Mouse (Mus musculus) kidney, embryonic 16.5 days (tissue): Measurements from ENCODE around the gene Doc2b. TPM values are rescaled to one million over a fixed set of nuclear protein-coding genes. Genes with fewer than 3 reads are reported as not detected.
"Not testable (repeated sequence)": the region's sequence is repeated elsewhere in the genome, so short reads cannot be mapped to it uniquely, and the experiment has no call there.

ENCODE experiments used
- ATAC-seq: fragments of 200-750 bp; cut with Nextera tagmentation; 2 replicates; pipeline ENCODE4 v1.8.0; 2017; ENCODE audit warnings: moderate TSS enrichment; ENCODE audit not compliant: low FRiP score, low TSS enrichment
- H3K27ac ChIP-seq: fragments of 300-500 bp; sonication (generic); 2 replicates; pipeline ENCODE4 v1.5.1; 2014; ENCODE audit warnings: low read length
- H3K27me3 ChIP-seq: fragments of 300-500 bp; sonication (generic); 2 replicates; pipeline ENCODE4 v1.6.1; 2014; ENCODE audit warnings: low read length, control low read depth, mixed read lengths; ENCODE audit not compliant: insufficient read depth
- H3K36me3 ChIP-seq: fragments of 300-500 bp; sonication (generic); 2 replicates; pipeline ENCODE4 v1.6.1; 2014; ENCODE audit warnings: low read length, control low read depth, mixed read lengths; ENCODE audit not compliant: insufficient read depth
- H3K4me1 ChIP-seq: fragments of 300-500 bp; sonication (generic); 2 replicates; pipeline ENCODE4 v1.6.1; 2014; ENCODE audit warnings: low read length, control low read depth, mixed read lengths; ENCODE audit not compliant: insufficient read depth
- H3K4me2 ChIP-seq: fragments of 300-500 bp; sonication (generic); replicated peaks from 2 replicates; pipeline ENCODE4 v1.6.1; 2014; ENCODE audit warnings: low read depth, low read length
- H3K4me3 ChIP-seq: fragments of 300-500 bp; sonication (generic); 2 replicates; pipeline ENCODE4 v1.5.1; 2014; ENCODE audit warnings: mild to moderate bottlenecking, low read length
- H3K9ac ChIP-seq: fragments of 300-500 bp; sonication (generic); replicated peaks from 2 replicates; pipeline ENCODE4 v1.6.1; 2014; ENCODE audit warnings: low read length
- H3K9me3 ChIP-seq: fragments of 300-500 bp; sonication (generic); 2 replicates; pipeline ENCODE4 v1.6.1; 2016; ENCODE audit warnings: low read length, control low read depth
- WGBS: fragments of 180-500 bp; shearing (Covaris S2); extraction: QIAGEN DNeasy Blood & Tissue Kit; methylation state at CpG from one replicate; pipeline ENCODE4 v1.1.7; 2014; 5-methylcytosine and 5-hydroxymethylcytosine counted together
- polyA plus RNA-seq: library from polyadenylated mRNA; unstranded; fragments of >200 nt; fragmentation: Nextera tagmentation; extraction: Ambion mirVana; gene quantifications from 2 replicates; pipeline ENCODE4 v1.2.1, GENCODE M21; 2015

The Doc2b gene
- polyA plus RNA-seq, 1 experiment from 2014 or later, result 0.54 TPM

GRCm38 (mm10) chr11:75727659-75728058 lies 68.2 kb downstream of the Doc2b start:
- H3K36me3 ChIP-seq, H3K27ac ChIP-seq, H3K4me3 ChIP-seq, H3K9ac ChIP-seq, H3K4me2 ChIP-seq, H3K4me1 ChIP-seq, ATAC-seq, H3K27me3 ChIP-seq, H3K9me3 ChIP-seq: not testable (repeated sequence)
- 94% methylated on average over 6 of the region's 6 CpGs for WGBS

GRCm38 (mm10) chr11:75727168-75727567 lies 68.7 kb downstream of the Doc2b start:
- Histone ChIP-seq H3K9me3 (no peaks in the 10 kb centered on the region), H3K27ac (no peak overlapping the region), H3K27me3 (no peaks in the 10 kb centered on the region), H3K4me2 (no peak overlapping the region), H3K9ac (no peak overlapping the region), H3K36me3 (no peaks in the 10 kb centered on the region), H3K4me1 (peaks cover 7% of the 10 kb centered on the region), H3K4me3 (no peak overlapping the region)
- 77% methylated on average over 2 of the region's 2 CpGs for WGBS
- no peak for ATAC-seq

GRCm38 (mm10) chr11:75722339-75722738 lies 73.5 kb downstream of the Doc2b start:
- Histone ChIP-seq H3K4me1 (no peaks in the 10 kb centered on the region), H3K4me3 (no peak overlapping the region), H3K36me3 (no peaks in the 10 kb centered on the region), H3K9me3 (peaks cover 6% of the 10 kb centered on the region; the same call in 1 of the 2 replicates), H3K4me2 (no peak overlapping the region), H3K27me3 (no peaks in the 10 kb centered on the region), H3K9ac (no peak overlapping the region), H3K27ac (no peak overlapping the region)
- ATAC-seq, result no peak
- 57% methylated on average over 4 of the region's 4 CpGs for WGBS

Other genes with a start within 250 kb of the Doc2b start
- 70.4 and 72.1 TPM in 2 replicates for gene Pitpna, start 208.0 kb downstream of the Doc2b start, polyA plus RNA-seq
- gene Inpp5k, start 165.1 kb downstream of the Doc2b start, polyA plus RNA-seq, result 33.2 and 34.2 TPM in 2 replicates
- 83.0 and 85.9 TPM in 2 replicates for gene Myo1c, start 145.5 kb downstream of the Doc2b start, polyA plus RNA-seq
- 133 and 136 TPM in 2 replicates for gene Crk, start 116.8 kb downstream of the Doc2b start, polyA plus RNA-seq
- gene Ywhae, start 63.2 kb downstream of the Doc2b start, polyA plus RNA-seq, result 853 and 940 TPM in 2 replicates
- gene Rph3al, start 142.4 kb upstream of the Doc2b start, polyA plus RNA-seq, result 17.5 and 18.0 TPM in 2 replicates
- gene 1700016K19Rik, start 203.9 kb upstream of the Doc2b start, polyA plus RNA-seq, result 0.39 and 0.70 TPM in 2 replicates
- gene Rflnb, start 231.7 kb upstream of the Doc2b start, polyA plus RNA-seq, result 29.6 and 31.9 TPM in 2 replicates